Mouse (Mus musculus) fibroblast of lung, adult 2 months (primary cell): ENCODE measurements around the gene Ppp6r3.
"Not testable (repeated sequence)": the region's sequence is repeated elsewhere in the genome, so short reads cannot be mapped to it uniquely, and the experiment has no call there.

Experiments
- DNase-seq: peaks from one replicate; pipeline ENCODE4 v3.0.0-alpha.2; 2011; ENCODE audit warnings: low read depth

Ppp6r3 gene

GRCm38 (mm10) chr19:3575276-3575631, 295 bp downstream of the Ppp6r3 start:
- no peak for DNase-seq

DNA sequence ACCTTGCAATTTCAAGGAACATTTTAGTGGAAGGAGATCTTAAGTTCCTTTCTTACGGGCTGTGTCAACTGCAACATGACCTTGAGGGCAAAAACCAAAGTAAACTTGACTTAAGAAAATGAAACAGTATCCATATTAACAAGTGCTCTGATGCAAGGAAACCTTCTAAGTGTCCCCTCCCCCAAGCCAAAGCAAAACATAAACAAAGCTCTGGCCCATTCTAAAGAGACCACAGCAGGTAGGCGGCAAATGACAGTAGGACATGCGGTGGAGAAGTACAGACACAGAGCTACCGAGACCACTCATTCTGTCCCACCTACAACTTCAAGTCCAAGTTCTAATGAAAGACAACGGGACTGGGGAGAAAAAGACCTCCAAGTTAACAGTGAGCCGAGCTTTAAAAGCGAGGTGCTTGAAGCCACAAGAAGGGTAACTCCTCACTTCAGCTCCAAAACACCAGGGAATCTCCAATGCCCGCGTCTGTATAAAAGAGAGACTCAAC, 905 bp downstream of the Ppp6r3 start:
- no peak for DNase-seq

DNA sequence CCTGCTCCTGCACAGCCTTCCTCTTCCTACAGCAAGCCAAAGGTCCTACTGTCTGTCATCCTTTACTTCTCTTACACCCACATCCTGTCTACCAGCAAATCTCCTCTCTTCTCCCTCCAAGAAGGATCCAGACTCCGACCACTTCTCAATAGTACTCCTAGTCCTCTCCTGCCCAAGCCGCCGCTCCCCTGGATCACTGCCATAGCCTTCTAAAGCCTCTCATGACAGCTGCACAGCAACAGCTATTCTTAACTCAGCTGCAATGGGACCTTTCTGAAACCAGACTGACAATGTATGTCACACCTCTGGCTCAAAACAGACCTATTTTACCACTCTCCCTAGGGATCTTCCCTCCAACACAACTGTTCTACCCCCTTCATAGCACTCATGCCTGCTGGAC, 11.2 kb downstream of the Ppp6r3 start:
- no peak for DNase-seq

DNA sequence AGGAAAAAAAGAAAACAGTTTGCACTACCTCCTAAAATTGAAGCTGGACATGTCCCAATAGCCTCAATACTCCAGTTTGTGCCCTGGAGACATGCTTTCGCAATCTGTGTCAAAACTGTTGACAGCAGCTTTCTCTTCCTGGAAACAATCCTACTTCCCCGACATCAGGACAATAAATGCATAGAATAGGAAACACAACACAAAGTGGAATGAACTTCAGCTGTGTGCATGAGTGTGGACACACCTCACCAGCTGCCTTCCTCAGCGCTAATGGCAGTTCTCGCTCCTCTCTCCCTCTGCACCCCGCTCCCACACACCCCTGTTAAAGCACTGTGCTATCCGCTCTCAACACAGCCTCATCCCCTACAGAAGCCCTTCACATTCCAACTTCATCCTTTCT, 12.8 kb downstream of the Ppp6r3 start:
- DNase-seq: no peak

- no peak for DNase-seq
These were observed 13.3 kb downstream of the Ppp6r3 start for GRCm38 (mm10) chr19:3562298-3562697.

GRCm38 (mm10) chr19:3556169-3556827, 19.3 kb downstream of the Ppp6r3 start:
- DNase-seq: no peak

DNA sequence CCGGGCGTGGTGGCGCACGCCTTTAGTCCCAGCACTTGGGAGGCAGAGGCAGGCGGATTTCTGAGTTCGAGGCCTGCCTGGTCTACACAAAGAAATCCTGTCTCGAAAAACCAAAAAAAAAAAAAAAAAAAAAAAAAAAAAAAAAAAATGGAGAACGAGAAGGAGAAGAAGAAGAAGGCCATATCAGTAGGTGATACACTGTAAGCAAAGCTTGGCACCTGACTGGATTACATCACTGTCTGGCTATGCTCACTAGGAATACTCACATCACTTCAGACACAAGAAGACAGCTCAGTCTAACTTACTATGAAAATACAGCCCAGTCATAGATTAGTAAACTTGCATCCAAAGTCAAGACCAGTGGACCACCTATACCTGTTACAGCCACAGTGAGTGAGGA, 20.8 kb downstream of the Ppp6r3 start:
- no peak for DNase-seq

DNA sequence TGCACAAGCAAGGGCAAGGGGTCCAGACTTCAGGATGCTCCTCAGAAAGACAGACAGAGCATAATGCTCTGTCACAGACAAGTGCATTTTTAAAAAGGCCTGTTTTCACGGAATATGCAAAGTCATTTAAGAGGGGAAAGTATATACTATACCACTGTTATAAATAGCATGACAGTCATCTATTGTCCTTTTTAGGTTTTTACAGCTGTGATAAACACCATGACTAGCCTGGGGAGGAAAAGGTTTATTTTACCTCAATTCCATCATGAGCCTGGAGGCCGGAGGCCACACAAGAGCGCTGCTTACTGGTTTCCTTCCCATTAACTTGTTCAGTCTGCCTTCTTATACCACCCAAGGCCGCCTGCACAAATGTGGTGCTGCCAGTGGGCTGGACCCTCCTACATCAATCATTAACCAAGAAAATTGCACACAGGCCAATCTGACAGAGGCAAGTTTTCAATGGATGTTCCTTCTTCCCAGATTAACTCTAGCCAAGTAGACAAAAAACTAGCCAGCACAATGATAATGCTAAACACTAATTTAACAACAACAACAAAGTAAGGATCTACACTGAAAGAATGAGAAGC, 23.9 kb downstream of the Ppp6r3 start:
- no peak for DNase-seq

DNA sequence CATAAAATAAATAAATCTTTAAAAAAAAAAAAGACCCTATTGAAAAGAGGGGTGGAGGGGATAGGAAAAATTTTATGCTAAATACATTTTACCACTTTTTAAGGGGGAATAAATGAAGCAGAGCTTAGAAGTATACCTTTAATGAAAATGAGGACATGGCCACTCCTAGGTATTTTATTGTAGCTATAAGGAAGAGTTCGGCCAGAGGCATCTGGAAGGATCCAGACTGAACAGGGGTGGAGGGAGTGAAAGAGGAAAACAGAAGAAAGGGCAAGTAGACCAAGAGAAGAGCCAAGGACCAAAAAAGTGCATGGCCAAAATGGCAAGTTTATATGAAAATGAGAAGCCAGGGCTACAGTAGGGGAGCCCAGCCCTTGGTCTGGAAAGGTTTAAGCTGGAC, 25.4 kb downstream of the Ppp6r3 start:
- DNase-seq: no peak

DNA sequence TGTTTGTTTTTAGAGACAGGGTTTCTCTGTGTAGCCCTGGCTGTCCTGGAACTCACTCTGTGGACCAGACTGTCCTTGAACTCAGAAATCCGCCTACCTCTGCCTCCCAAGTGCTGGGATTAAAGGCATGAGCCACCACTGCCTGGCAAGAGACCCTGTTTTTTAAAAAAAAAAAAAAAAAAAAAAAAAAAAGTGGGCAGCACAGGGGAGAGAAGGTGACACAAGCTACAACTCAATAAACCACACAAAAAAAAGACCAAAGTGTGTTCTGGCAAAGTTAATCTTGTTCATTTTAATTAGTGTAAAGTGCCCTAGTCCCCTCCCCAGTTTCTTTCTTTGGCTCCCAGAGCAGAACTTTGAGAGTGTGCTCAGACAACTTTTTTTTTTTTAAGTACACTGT, 26.3 kb downstream of the Ppp6r3 start:
- DNase-seq: no peak

DNA sequence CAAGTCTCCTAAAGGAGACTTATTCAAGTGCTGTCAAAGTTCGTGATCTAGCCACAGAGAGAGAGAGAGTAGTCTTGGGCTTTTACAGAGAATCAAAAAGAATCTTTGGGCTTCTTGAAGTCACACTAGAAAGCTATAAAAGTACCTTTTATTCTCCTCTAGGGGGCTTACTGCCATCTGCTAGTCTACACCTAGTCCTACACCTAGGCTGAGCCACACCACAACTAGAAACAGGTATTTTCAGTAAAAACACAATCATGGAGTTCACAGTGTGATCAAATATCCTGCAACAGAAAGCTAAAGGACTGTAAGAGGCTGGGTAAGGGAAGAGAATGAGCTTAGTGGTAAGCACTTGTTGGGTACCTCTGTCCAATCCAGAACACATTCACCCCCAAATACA, 27.2 kb downstream of the Ppp6r3 start:
- no peak for DNase-seq

DNA sequence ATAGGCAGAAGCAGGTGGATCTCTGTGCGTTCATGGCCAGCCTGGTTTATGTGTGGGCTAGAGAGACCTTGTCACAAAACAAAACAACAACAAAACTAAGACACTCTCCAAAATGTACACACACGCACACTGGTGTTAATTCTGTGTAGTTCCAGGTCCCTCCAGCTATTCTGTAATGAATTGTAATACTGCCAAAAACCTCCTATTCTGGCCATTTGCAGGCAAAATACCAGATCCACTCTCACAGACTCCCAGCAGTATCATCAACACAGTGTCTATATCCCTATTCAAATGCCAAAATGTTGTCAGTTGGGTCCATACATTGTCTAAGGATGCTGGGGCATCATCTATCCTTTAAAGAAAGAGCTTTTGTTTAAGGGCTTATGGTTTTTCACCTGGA, 30.6 kb downstream of the Ppp6r3 start:
- no peak for DNase-seq

GRCm38 (mm10) chr19:3542591-3542990, 33.0 kb downstream of the Ppp6r3 start:
- no peak for DNase-seq

DNA sequence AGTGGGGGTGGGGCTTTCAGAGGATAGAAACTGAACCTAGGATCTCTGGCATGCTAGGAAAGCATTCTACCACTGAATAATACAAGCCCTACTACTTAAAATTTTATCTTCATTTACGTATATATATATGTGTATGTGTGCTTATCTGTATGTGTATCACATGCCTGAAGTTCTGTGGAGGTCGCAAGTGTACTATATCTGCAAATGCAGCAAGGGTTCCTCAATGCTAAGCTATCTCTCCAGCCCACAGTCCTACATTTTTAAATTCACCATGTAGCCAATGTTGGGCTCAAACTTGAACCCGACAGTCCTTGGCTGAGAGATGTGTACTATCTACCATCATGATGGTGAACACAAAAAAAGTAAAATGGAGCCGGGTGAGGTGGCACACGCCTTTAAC, 34.6 kb downstream of the Ppp6r3 start:
- no peak for DNase-seq

DNA sequence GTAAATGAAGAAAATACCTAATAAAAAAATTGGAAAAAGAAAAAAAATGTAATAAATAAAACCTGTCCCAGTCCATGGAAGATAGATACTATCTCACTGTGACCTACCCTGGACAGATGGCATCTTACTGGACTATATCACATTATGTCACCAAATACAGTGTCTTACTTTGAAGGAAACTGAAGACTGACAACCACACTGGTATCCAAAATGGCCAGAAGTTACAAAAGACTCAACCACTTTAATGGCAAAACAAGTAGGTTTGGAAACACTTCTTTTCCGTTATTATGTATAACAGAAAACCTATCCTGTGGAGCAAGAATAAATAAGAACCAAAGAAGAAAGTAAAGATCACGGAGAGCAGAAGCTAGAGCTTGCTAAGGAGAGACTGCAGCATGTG, 35.3 kb downstream of the Ppp6r3 start:
- no peak for DNase-seq

- no peak for DNase-seq
These were observed 36.1 kb downstream of the Ppp6r3 start for GRCm38 (mm10) chr19:3539456-3539855.

GRCm38 (mm10) chr19:3537658-3538057, 37.9 kb downstream of the Ppp6r3 start:
- no peak for DNase-seq

GRCm38 (mm10) chr19:3534945-3535344, 40.6 kb downstream of the Ppp6r3 start:
- DNase-seq: no peak

DNA sequence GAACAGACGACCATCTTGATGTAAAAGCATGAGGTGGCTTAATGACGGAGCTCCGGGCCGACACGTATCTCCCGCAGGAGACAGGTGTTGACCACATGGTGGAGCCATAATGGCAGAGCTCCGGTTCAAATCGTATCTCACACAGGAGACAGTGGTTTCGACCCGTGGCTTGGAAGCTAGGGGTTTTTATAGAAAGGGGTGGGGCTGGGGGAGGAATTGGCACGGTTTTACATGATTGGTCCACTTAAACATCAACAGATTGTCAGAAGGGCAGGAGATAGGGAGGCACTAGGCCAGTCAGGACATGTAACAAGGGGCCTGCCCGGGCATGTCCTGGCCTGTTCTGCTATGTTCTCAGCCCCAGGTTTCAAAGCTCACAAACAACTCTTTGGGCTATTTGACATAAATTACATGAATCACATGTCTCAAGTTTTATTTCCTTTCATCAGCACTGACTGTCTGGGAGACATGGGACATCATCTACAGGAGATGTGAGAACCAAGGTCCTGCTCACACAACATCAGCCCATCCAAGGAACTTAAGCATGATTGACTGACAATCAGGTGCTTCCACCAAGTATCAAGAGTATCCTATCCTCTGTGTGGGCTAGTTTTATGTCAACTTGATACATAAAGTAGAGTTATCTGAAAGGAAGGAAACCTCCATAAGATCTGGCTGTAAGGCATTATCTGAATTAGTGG, 42.1 kb downstream of the Ppp6r3 start:
- DNase-seq: not testable (repeated sequence)

DNA sequence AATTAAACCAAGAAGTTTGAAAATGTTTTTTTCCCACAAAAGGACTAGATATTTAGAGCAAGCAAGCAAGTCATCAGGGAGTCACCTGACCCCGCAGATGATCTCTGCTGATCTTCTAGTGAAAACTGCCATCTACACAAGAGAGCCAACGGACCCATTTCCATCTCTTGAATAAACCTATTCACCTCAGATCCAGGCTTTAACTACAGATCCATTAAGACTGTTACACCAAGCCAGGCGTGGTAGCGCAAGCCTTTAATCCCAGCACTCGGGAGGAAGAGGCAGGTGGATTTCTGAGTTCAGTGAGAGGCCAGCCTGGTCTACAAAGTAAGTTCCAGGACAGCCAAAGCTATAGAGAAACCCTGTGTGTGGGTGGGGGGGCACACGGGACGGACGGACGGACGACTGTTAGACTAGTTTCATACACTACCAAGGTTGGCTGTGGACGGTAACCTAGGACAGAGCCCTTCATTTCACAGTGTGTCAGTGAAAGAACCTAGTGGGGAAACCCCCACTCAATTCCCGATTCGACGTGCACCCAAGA, 42.8 kb downstream of the Ppp6r3 start:
- DNase-seq: no peak

DNA sequence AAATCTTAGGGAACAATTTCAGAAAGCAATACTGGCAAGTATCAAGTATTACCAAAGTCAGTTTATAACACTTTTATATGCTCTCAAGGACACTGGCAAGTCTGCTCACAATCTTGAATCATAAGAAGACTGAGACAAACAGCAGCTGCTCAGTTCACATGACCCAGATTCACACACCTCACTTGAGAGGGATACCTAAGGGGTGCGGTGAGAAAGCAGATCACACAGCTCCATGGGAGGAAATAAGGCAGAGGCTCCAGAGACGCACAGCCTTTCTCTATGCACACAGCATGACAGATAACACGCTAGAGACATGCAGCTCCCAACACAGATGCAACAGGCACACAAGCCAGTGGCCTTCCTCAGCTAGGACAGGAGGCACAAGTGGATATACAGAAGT, 45.8 kb downstream of the Ppp6r3 start:
- DNase-seq: no peak

DNA sequence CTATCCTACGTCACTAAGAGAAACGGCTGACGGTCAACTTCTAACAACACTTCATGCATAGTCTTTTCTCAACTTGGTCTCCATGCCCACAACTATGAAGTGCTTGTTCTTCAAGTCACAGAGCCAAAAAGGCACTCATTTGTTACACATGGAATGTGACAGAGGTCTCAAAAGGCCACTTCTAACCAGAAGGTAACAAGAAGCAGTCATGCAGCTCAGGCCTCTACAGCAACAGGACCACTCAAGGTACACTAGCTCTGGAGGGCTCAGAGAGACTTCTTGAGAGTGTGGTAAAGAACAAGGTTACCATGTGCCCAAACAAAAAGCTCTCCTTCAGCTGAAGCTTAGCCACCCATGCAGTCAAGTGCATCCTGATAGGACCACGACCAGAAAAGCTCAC, 46.9 kb downstream of the Ppp6r3 start:
- no peak for DNase-seq

DNA sequence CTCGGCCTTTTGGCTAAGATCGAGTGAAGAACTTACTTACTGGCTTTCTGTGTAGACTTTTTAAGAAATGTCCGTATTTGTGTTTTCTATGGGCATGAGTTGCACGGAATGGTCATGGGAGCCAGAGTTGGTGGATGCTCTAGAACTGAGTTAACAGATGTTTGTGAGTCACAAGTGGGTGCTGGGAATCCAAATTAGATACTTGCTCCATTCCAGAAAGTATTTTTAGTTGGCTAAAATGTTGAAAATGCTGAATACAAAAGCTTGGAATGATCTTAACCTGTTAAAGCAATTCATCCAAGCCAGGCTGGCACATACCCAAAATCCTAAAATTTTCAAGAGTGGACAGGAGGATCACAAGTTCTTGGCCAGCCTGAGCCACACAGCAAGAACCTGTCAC, 48.0 kb downstream of the Ppp6r3 start:
- peak; percentile 18 for DNase-seq
